Mouse (Mus musculus): ENCODE data around the gene Rbpj. TPM values are rescaled to one million over a fixed set of nuclear protein-coding genes. Genes with fewer than 3 reads are reported as not detected.
A peak's percentile ranks its signal among the peaks of the same experiment; 100 is the strongest.

Gene Rbpj
- polyA plus RNA-seq, 1 experiment, result 25.7 TPM

DNA sequence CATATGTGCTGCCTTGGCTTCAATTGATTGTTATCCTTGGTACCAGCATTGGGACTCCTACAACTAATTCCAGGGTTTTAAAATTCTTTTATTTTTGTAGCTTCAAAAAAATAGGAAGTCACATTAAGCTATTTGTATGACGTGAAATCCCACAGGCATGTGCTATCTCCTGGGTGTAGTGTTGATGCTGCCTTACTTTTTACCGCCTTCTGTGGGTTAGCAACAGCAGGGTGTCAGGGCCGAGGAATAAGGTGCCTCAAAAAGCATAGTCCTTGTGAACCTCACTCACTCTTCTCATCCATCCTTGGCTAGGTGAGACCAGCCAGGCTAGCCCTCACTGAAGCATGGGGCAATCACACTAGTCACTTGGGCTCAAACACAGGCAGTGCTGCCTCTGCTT, 171.3 kb downstream of the Rbpj start:
- Histone ChIP-seq H3K27me3 (ENCODE audit: control insufficient read depth, insufficient read depth, low read length) (no peaks in the 10 kb centered on the region), H3K27ac (ENCODE audit: control insufficient read depth, insufficient read depth, low read length) (no peak overlapping the region), H3K4me1 (replicated peaks; ENCODE audit: control insufficient read depth, insufficient read depth, low read length) (no peaks in the 10 kb centered on the region), H3K36me3 (ENCODE audit: control insufficient read depth, insufficient read depth, low read length) (peaks cover 2% of the 10 kb centered on the region; the same call in 1 of the 2 replicates), H3K4me3 (ENCODE audit: control insufficient read depth, insufficient read depth, low read length) (no peak overlapping the region)
- 95% methylated on average over 3 of the region's 3 CpGs for WGBS
- TF ChIP-seq CTCF (IDR thresholded peaks at IDR 0.05; ENCODE audit: borderline replicate concordance, control insufficient read depth, extremely low read depth, insufficient read depth, low read length, poor library complexity) (no peak), POLR2A (IDR thresholded peaks at IDR 0.05; ENCODE audit: control insufficient read depth, extremely low read depth, insufficient read depth, low read length, poor library complexity) (no peak)
- DNase-seq, result no peak

GRCm38 (mm10) chr5:53638647-53639046, 172.7 kb downstream of the Rbpj start:
- peaks cover 7% of the 10 kb centered on the region; the same call in 1 of the 2 replicates for H3K36me3 ChIP-seq (ENCODE audit: control insufficient read depth, insufficient read depth, low read length)
- 81% methylated on average over 3 of the region's 3 CpGs for WGBS
- DNase-seq, result peak; percentile 6
- no peak for TF ChIP-seq POLR2A (IDR thresholded peaks at IDR 0.05; ENCODE audit: control insufficient read depth, extremely low read depth, insufficient read depth, low read length, poor library complexity)
- TF ChIP-seq CTCF (IDR thresholded peaks at IDR 0.05; ENCODE audit: borderline replicate concordance, control insufficient read depth, extremely low read depth, insufficient read depth, low read length, poor library complexity), result no peak
- no peak overlapping the region for H3K27ac ChIP-seq (ENCODE audit: control insufficient read depth, insufficient read depth, low read length)
- H3K4me1 ChIP-seq (replicated peaks; ENCODE audit: control insufficient read depth, insufficient read depth, low read length), result no peaks in the 10 kb centered on the region
- no peak overlapping the region for H3K4me3 ChIP-seq (ENCODE audit: control insufficient read depth, insufficient read depth, low read length)
- H3K27me3 ChIP-seq (ENCODE audit: control insufficient read depth, insufficient read depth, low read length), result no peaks in the 10 kb centered on the region

DNA sequence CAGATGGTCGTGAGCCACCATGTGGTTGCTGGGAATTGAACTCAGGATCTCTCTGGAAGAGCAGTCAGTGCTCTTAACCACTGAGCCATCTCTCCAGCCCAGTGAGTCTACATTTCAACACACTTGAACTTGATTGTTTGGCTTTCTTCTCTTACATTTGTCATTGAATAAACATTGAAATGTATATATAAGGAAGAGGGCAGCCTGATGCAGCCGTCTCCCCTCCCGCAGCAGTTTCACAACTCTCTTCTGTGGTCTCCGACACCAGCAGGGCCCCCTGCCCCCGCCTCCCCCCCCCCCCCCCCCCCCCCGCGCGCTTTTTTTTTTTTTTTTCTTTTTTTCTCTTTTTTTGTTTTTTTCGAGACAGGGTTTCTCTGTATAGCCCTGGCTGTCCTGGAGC, 180.7 kb downstream of the Rbpj start:
- Histone ChIP-seq H3K4me1 (replicated peaks; ENCODE audit: control insufficient read depth, insufficient read depth, low read length) (no peaks in the 10 kb centered on the region), H3K27ac (ENCODE audit: control insufficient read depth, insufficient read depth, low read length) (no peak overlapping the region), H3K4me3 (ENCODE audit: control insufficient read depth, insufficient read depth, low read length) (no peak overlapping the region), H3K27me3 (ENCODE audit: control insufficient read depth, insufficient read depth, low read length) (no peaks in the 10 kb centered on the region), H3K36me3 (ENCODE audit: control insufficient read depth, insufficient read depth, low read length) (peaks cover 32% of the 10 kb centered on the region)
- 88% methylated on average over 5 of the region's 9 CpGs for WGBS
- TF ChIP-seq CTCF (IDR thresholded peaks at IDR 0.05; ENCODE audit: borderline replicate concordance, control insufficient read depth, extremely low read depth, insufficient read depth, low read length, poor library complexity), result no peak
- no peak for TF ChIP-seq POLR2A (IDR thresholded peaks at IDR 0.05; ENCODE audit: control insufficient read depth, extremely low read depth, insufficient read depth, low read length, poor library complexity)
- DNase-seq, result no peak

GRCm38 (mm10) chr5:53647358-53647757, 181.4 kb downstream of the Rbpj start:
- Histone ChIP-seq H3K4me1 (replicated peaks; ENCODE audit: control insufficient read depth, insufficient read depth, low read length) (no peaks in the 10 kb centered on the region), H3K27ac (ENCODE audit: control insufficient read depth, insufficient read depth, low read length) (no peak overlapping the region), H3K36me3 (ENCODE audit: control insufficient read depth, insufficient read depth, low read length) (peaks cover 31% of the 10 kb centered on the region), H3K27me3 (ENCODE audit: control insufficient read depth, insufficient read depth, low read length) (no peaks in the 10 kb centered on the region), H3K4me3 (ENCODE audit: control insufficient read depth, insufficient read depth, low read length) (no peak overlapping the region)
- DNase-seq, result no peak
- TF ChIP-seq POLR2A (IDR thresholded peaks at IDR 0.05; ENCODE audit: control insufficient read depth, extremely low read depth, insufficient read depth, low read length, poor library complexity), result no peak
- TF ChIP-seq CTCF (IDR thresholded peaks at IDR 0.05; ENCODE audit: borderline replicate concordance, control insufficient read depth, extremely low read depth, insufficient read depth, low read length, poor library complexity), result no peak
- 98% methylated on average over 2 of the region's 2 CpGs for WGBS

- Histone ChIP-seq H3K27me3 (ENCODE audit: control insufficient read depth, insufficient read depth, low read length) (no peaks in the 10 kb centered on the region), H3K36me3 (ENCODE audit: control insufficient read depth, insufficient read depth, low read length) (peaks cover 7% of the 10 kb centered on the region; the same call in 1 of the 2 replicates), H3K4me3 (ENCODE audit: control insufficient read depth, insufficient read depth, low read length) (no peak overlapping the region), H3K4me1 (replicated peaks; ENCODE audit: control insufficient read depth, insufficient read depth, low read length) (no peaks in the 10 kb centered on the region), H3K27ac (ENCODE audit: control insufficient read depth, insufficient read depth, low read length) (no peak overlapping the region)
- DNase-seq, result no peak
- TF ChIP-seq POLR2A (IDR thresholded peaks at IDR 0.05; ENCODE audit: control insufficient read depth, extremely low read depth, insufficient read depth, low read length, poor library complexity) (no peak), CTCF (IDR thresholded peaks at IDR 0.05; ENCODE audit: borderline replicate concordance, control insufficient read depth, extremely low read depth, insufficient read depth, low read length, poor library complexity) (no peak)
- 20% methylated on average over 1 of the region's 1 CpGs for WGBS
Observed at GRCm38 (mm10) chr5:53656596-53656995, 190.6 kb downstream of the Rbpj start.

- TF ChIP-seq POLR2A (IDR thresholded peaks at IDR 0.05; ENCODE audit: control insufficient read depth, extremely low read depth, insufficient read depth, low read length, poor library complexity), result no peak
- TF ChIP-seq CTCF (IDR thresholded peaks at IDR 0.05; ENCODE audit: borderline replicate concordance, control insufficient read depth, extremely low read depth, insufficient read depth, low read length, poor library complexity), result no peak
- no peaks in the 10 kb centered on the region for H3K4me1 ChIP-seq (replicated peaks; ENCODE audit: control insufficient read depth, insufficient read depth, low read length)
- peaks cover 4% of the 10 kb centered on the region; the same call in 1 of the 2 replicates for H3K36me3 ChIP-seq (ENCODE audit: control insufficient read depth, insufficient read depth, low read length)
- H3K4me3 ChIP-seq (ENCODE audit: control insufficient read depth, insufficient read depth, low read length), result no peak overlapping the region
- no peak overlapping the region for H3K27ac ChIP-seq (ENCODE audit: control insufficient read depth, insufficient read depth, low read length)
- 95% methylated on average over 6 of the region's 6 CpGs for WGBS
- no peaks in the 10 kb centered on the region for H3K27me3 ChIP-seq (ENCODE audit: control insufficient read depth, insufficient read depth, low read length)
- no peak for DNase-seq
Observed at GRCm38 (mm10) chr5:53657925-53658324, 192.0 kb downstream of the Rbpj start.

DNA sequence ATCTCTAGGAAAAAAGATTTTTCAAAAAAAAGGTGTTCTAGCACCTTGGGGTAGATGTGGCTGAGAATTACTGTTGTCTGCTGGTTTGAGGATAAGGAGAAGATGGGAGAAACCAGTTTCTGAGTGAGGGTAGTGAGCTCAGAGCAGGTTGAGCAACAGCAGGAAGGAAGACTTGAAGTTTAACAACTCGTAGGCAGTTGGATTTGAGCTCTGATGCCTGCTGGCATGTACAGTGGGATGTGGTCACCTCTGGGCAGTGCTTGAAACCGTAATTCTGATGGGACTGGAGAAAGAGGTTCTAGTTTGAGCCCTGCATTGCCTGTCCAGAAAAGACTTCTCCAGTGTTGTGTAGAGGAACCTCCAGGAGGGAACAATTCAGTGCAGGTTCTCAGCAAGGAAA, 195.6 kb downstream of the Rbpj start:
- H3K4me3 ChIP-seq (ENCODE audit: control insufficient read depth, insufficient read depth, low read length), result no peak overlapping the region
- no peaks in the 10 kb centered on the region; the same call in 1 of the 2 replicates for H3K36me3 ChIP-seq (ENCODE audit: control insufficient read depth, insufficient read depth, low read length)
- no peaks in the 10 kb centered on the region for H3K27me3 ChIP-seq (ENCODE audit: control insufficient read depth, insufficient read depth, low read length)
- H3K4me1 ChIP-seq (replicated peaks; ENCODE audit: control insufficient read depth, insufficient read depth, low read length), result no peaks in the 10 kb centered on the region
- TF ChIP-seq CTCF (IDR thresholded peaks at IDR 0.05; ENCODE audit: borderline replicate concordance, control insufficient read depth, extremely low read depth, insufficient read depth, low read length, poor library complexity), result no peak
- TF ChIP-seq POLR2A (IDR thresholded peaks at IDR 0.05; ENCODE audit: control insufficient read depth, extremely low read depth, insufficient read depth, low read length, poor library complexity), result no peak
- H3K27ac ChIP-seq (ENCODE audit: control insufficient read depth, insufficient read depth, low read length), result no peak overlapping the region
- DNase-seq, result no peak
- WGBS, result 52% methylated on average over 2 of the region's 2 CpGs
